Mouse (Mus musculus): Measurements from ENCODE around the gene Cd320.

- TF ChIP-seq CTCF (IDR thresholded peaks at IDR 0.05; ENCODE audit: extremely low read depth, insufficient read depth, insufficient read length, insufficient replicate concordance) (no peak), POLR2A (IDR thresholded peaks at IDR 0.05; ENCODE audit: low read depth, low read length) (no peak)
Measured at GRCm38 (mm10) chr17:33812475-33812874, 30.4 kb upstream of the Cd320 start.
